Mouse (Mus musculus): ENCODE measurements around the gene Dennd1a. TPM values are rescaled to one million over a fixed set of nuclear protein-coding genes. Genes with fewer than 3 reads are reported as not detected.
A peak's percentile ranks its signal among the peaks of the same experiment; 100 is the strongest.

The Dennd1a gene
- polyA plus RNA-seq, 1 experiment = 17.5 TPM

DNA sequence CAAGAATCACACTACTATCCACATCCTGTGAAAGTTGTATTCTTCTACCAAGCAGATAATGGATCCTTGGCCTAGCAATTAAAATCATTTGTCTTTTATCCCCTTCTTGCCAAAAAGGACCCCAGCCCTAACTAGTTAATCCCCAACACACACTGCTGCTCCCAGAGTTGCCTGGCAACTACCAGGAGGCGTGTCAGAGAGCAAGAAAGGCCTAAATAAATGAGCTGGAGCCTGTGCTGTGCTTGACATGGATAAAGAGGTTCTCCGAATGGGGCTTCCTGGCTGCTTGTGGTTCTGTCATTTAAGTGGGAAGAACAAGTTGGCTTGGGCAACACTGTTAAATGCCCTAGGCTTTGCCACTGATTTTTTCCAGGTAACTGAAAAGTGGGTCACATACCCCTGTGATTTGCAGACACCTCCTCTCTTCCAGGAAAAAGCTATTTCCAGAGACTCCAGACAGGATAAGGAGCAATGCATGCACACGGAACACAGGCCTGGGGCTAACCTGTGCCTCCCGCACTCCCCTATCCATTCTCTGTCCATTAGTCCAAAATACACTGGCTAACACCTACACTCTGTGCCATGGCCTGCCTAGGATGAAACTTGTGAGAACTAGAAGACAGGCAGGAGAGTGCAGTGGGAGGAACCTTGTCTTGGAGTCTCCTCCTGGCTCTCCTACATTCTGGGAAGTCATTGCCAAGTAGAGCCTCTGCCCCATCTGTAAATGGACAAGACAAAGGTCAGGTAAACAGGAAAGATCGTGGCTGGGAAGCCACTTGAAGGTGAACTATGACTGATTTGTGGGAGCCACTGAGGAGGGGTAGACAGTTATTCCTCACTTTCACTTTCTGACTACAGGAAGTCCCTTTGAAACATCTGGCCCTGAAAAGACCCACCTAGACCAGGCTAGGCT, 355.9 kb downstream of the Dennd1a start:
- H3K4me3 ChIP-seq (ENCODE audit: extremely low read depth, insufficient read depth, insufficient read length) = no peak overlapping the region
- H3K36me3 ChIP-seq (ENCODE audit: control insufficient read depth, insufficient read depth, low read length) = peaks cover 2% of the 10 kb centered on the region; the same call in 1 of the 2 replicates
- H3K27me3 ChIP-seq (ENCODE audit: control insufficient read depth, insufficient read depth, low read length) = no peaks in the 10 kb centered on the region
- TF ChIP-seq POLR2A (IDR thresholded peaks at IDR 0.05; ENCODE audit: low read depth, low read length) (no peak), CTCF (IDR thresholded peaks at IDR 0.05; ENCODE audit: extremely low read depth, insufficient read depth, insufficient read length, insufficient replicate concordance) (no peak)
- H3K27ac ChIP-seq (ENCODE audit: insufficient read depth, low read length) = no peak overlapping the region
- no peak for DNase-seq (ENCODE audit: low read depth in 1 of 2, low spot score in 2 of 2)
- 84% methylated on average over 5 of the region's 5 CpGs for WGBS
- no peaks in the 10 kb centered on the region for H3K4me1 ChIP-seq (ENCODE audit: control insufficient read depth, insufficient read depth, insufficient read length)

GRCm38 (mm10) chr2:37926133-37926503, 361.1 kb downstream of the Dennd1a start:
- Histone ChIP-seq H3K27me3 (ENCODE audit: control insufficient read depth, insufficient read depth, low read length) (no peaks in the 10 kb centered on the region), H3K36me3 (ENCODE audit: control insufficient read depth, insufficient read depth, low read length) (no peaks in the 10 kb centered on the region), H3K27ac (ENCODE audit: insufficient read depth, low read length) (no peak overlapping the region), H3K4me3 (ENCODE audit: extremely low read depth, insufficient read depth, insufficient read length) (no peak overlapping the region), H3K4me1 (ENCODE audit: control insufficient read depth, insufficient read depth, insufficient read length) (no peaks in the 10 kb centered on the region)
- WGBS = 83% methylated on average over 5 of the region's 5 CpGs
- TF ChIP-seq CTCF (IDR thresholded peaks at IDR 0.05; ENCODE audit: extremely low read depth, insufficient read depth, insufficient read length, insufficient replicate concordance) = no peak
- no peak for TF ChIP-seq POLR2A (IDR thresholded peaks at IDR 0.05; ENCODE audit: low read depth, low read length)
- no peak for DNase-seq (ENCODE audit: low read depth in 1 of 2, low spot score in 2 of 2)

DNA sequence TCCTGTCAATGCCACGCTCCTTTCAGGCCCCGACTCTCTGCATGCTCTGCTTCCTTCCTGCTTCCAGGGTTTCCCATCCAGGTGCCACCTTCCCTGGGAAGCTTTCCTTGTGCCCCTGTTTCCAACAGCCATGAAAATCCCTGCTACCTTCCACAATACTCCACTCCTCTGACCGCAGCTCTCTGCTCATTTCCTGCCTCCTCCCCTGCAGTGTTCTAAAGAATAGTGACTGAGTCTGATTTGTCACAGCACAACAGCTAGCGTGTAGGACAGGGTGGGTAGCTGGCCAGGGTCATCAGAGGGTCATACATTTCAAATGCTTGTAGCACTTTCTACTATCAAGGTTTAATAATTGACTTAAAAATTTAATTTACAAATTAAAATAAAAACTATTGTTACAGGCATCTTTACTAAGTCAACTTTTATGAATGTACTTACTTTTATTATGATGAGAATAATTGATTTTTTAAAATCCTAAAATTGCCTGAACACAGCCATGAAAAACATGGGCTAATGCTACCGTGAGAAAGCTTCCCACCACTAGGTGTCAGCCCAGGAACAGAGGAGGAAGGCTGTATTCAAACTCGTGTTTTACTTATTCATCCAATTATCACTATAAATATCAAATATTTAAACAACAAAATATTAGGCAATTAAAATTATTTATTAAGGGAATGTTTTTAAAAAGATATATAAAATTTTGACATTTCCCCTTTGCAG, 361.6 kb downstream of the Dennd1a start:
- Histone ChIP-seq H3K27ac (ENCODE audit: insufficient read depth, low read length) (no peak overlapping the region), H3K27me3 (ENCODE audit: control insufficient read depth, insufficient read depth, low read length) (no peaks in the 10 kb centered on the region), H3K4me1 (ENCODE audit: control insufficient read depth, insufficient read depth, insufficient read length) (no peaks in the 10 kb centered on the region), H3K4me3 (ENCODE audit: extremely low read depth, insufficient read depth, insufficient read length) (no peak overlapping the region), H3K36me3 (ENCODE audit: control insufficient read depth, insufficient read depth, low read length) (no peaks in the 10 kb centered on the region)
- peak; percentile 1 to 18 for DNase-seq (ENCODE audit: low read depth in 1 of 2, low spot score in 2 of 2)
- TF ChIP-seq POLR2A (IDR thresholded peaks at IDR 0.05; ENCODE audit: low read depth, low read length) (no peak), CTCF (IDR thresholded peaks at IDR 0.05; ENCODE audit: extremely low read depth, insufficient read depth, insufficient read length, insufficient replicate concordance) (peak; percentile 48; the same call in 1 of the 2 replicates)
- WGBS = 62% methylated on average over 6 of the region's 6 CpGs

DNA sequence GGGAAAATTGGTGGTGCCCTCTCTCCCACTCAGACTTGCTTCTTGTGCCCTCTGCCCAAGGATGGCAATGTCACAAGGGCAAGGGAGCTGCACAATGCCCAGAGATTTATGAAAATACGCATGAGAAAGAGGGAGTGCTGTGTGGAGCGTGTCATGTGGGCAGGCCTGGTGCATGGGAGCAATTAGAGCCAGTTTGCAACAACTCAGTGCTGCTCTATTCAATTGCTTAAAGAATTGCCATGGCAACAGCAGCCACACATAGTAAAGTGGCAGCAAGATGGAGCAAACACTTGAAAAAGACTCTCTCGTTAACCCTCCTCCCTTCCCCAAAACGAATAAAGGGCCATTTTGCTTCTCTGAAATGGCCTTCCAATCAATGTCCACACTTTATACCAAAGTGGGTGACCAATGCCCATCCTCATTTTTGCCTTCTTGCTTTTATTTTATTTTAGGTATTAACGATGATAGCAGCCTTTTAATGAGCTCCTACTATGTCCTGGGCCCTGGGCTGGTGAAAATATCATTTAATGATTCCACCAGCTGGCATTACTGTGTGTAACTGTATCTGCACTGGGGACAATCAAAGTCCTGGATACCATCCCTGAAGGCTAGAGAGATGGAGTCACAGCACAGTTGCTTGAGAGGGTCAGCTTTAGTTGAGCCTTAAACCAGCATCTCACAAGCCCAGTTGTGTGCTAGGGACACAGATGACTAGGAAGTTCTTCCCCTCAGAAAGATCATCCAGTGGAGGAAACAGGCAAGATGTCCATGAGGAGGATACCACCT, 378.3 kb downstream of the Dennd1a start:
- Histone ChIP-seq H3K4me3 (ENCODE audit: extremely low read depth, insufficient read depth, insufficient read length) (no peak overlapping the region), H3K27ac (ENCODE audit: insufficient read depth, low read length) (no peak overlapping the region), H3K27me3 (ENCODE audit: control insufficient read depth, insufficient read depth, low read length) (no peaks in the 10 kb centered on the region), H3K4me1 (ENCODE audit: control insufficient read depth, insufficient read depth, insufficient read length) (no peaks in the 10 kb centered on the region), H3K36me3 (ENCODE audit: control insufficient read depth, insufficient read depth, low read length) (no peaks in the 10 kb centered on the region)
- 94% methylated on average over 5 of the region's 5 CpGs for WGBS
- TF ChIP-seq POLR2A (IDR thresholded peaks at IDR 0.05; ENCODE audit: low read depth, low read length) (no peak), CTCF (IDR thresholded peaks at IDR 0.05; ENCODE audit: extremely low read depth, insufficient read depth, insufficient read length, insufficient replicate concordance) (no peak)
- no peak for DNase-seq (ENCODE audit: low read depth in 1 of 2, low spot score in 2 of 2)

GRCm38 (mm10) chr2:37908296-37908695, 378.9 kb downstream of the Dennd1a start:
- Histone ChIP-seq H3K27me3 (ENCODE audit: control insufficient read depth, insufficient read depth, low read length) (no peaks in the 10 kb centered on the region), H3K4me1 (ENCODE audit: control insufficient read depth, insufficient read depth, insufficient read length) (no peaks in the 10 kb centered on the region), H3K27ac (ENCODE audit: insufficient read depth, low read length) (no peak overlapping the region), H3K4me3 (ENCODE audit: extremely low read depth, insufficient read depth, insufficient read length) (no peak overlapping the region), H3K36me3 (ENCODE audit: control insufficient read depth, insufficient read depth, low read length) (no peaks in the 10 kb centered on the region)
- WGBS = 86% methylated on average over 3 of the region's 3 CpGs
- TF ChIP-seq POLR2A (IDR thresholded peaks at IDR 0.05; ENCODE audit: low read depth, low read length) (no peak), CTCF (IDR thresholded peaks at IDR 0.05; ENCODE audit: extremely low read depth, insufficient read depth, insufficient read length, insufficient replicate concordance) (no peak)
- no peak for DNase-seq (ENCODE audit: low read depth in 1 of 2, low spot score in 2 of 2)

DNA sequence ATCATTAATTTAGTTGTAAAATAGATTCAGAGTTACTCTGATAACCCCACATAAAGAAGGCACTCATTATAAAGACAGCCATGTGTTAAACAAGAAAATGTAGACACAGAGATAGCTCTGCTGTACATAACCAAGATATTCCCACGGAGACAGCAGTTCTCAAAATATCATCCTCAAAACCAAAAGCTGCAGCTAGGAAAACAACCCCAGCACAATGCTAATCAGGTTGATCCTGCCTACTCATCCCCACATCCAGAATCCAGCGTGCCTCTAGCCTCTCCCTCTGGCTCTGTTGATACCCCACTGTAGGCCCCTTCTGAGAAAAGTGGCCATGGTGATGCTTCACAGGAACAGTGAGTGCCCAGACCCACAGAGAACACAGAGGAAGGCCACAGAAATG, 380.9 kb downstream of the Dennd1a start:
- DNase-seq (ENCODE audit: low read depth in 1 of 2, low spot score in 2 of 2) = no peak
- Histone ChIP-seq H3K27me3 (ENCODE audit: control insufficient read depth, insufficient read depth, low read length) (no peaks in the 10 kb centered on the region), H3K36me3 (ENCODE audit: control insufficient read depth, insufficient read depth, low read length) (no peaks in the 10 kb centered on the region), H3K27ac (ENCODE audit: insufficient read depth, low read length) (no peak overlapping the region), H3K4me1 (ENCODE audit: control insufficient read depth, insufficient read depth, insufficient read length) (no peaks in the 10 kb centered on the region), H3K4me3 (ENCODE audit: extremely low read depth, insufficient read depth, insufficient read length) (no peak overlapping the region)
- no peak for TF ChIP-seq CTCF (IDR thresholded peaks at IDR 0.05; ENCODE audit: extremely low read depth, insufficient read depth, insufficient read length, insufficient replicate concordance)
- TF ChIP-seq POLR2A (IDR thresholded peaks at IDR 0.05; ENCODE audit: low read depth, low read length) = no peak
- WGBS = 88% methylated on average over 2 of the region's 2 CpGs

Data from spleen, adult 2 months (tissue).